Mouse (Mus musculus): ENCODE results near the gene Xrra1.

- TF ChIP-seq POLR2A (IDR thresholded peaks at IDR 0.05; ENCODE audit: low read depth, low read length): no peak
- TF ChIP-seq CTCF (IDR thresholded peaks at IDR 0.05; ENCODE audit: borderline replicate concordance, insufficient read depth, low read length): no peak
Observed at GRCm38 (mm10) chr7:99966011-99966721, 107.2 kb downstream of the Xrra1 start.
